Mouse (Mus musculus) inflammation-experienced regulatory T-cells, adult 6 months (primary cell): ENCODE data around the gene Sap25. TPM values are rescaled to one million over a fixed set of nuclear protein-coding genes. Genes with fewer than 3 reads are reported as not detected.
"Not testable (repeated sequence)": the region's sequence is repeated elsewhere in the genome, so short reads cannot be mapped to it uniquely, and the experiment has no call there.

Source experiments
- ATAC-seq: one replicate; pipeline ENCODE4 v1.8.0; 2017
- polyA plus RNA-seq, 3 experiments: library from polyadenylated mRNA; unstranded; fragments of 100-300 nt; shearing (Covaris generic); gene quantifications; one replicate each; pipeline ENCODE4 v1.2.1; 2017

Sap25 gene
- polyA plus RNA-seq, result 10 to 100 TPM; 18.2 to 49.8 (median 44.0) TPM

DNA sequence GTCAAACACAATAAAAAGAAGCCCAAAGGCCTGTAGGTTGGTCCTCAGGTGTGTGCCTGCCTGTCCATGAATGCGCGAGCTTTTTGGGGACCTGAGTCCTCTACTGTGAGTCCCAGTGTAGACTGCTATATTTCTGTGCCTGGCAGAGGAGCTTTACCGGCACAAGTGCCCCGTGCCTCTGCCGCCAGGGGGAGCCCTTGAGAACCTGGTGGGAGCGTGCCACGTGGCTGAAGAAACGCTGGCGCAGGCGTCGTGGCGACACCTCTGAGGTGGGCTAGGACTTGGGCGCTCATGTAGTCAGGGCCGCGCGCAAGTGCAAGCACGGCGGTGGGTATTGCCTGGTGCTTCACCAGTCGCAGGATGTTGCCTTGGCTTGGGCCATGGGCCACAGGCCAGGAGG is at the start of gene Sap25:
Gene Sap25, plus strand, starts transcription at position 281 of the 400 bp plus-strand sequence.
- ATAC-seq, result no peak

DNA sequence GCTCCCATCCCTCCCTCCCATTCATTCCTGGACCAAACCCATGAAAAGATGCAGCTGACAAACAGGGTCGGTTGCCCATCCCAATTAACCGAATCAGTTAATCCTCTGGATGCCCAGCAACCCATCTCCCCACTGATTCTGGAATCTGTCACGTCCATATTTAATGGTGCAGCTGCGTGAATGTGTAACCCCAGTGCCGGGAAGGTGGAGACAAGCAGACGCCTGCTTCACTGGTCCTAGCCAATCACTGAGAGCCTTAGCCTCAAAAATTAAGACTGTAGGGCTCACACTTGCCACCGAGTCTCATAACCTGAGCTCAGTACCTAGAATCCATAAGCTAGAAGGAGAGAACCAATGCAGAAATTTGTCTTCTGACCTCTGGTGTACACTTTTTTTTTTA is 45.2 kb upstream of the Sap25 start:
- no peak for ATAC-seq

DNA sequence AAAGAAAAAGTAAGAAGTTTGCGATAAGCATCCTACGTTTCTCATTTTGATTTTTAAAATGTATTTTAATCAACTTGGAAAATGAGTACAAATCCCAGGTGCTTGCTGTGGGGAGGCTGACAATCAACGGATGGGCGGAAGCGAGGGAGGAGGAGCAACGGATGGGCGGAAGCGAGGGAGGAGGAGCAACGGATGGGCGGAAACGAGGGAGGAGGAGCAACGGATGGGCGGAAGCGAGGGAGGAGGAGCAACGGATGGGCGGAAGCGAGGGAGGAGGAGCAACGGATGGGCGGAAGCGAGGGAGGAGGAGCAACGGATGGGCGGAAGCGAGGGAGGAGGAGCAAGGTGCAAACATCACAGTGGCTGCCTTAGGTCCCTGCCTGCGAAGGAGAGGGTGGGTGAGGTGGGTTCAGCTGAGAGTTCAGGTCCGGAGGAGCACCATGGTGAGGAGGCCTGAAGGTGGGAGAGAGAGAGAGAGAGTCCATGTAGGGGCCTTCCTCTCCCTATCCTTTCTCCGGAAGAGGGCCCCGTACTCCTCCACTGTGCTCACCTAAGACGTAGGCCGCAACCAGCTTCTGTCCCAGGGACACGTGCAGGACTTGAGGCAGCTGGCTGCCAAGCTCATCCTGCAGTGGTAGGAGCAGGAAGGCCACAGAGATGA is 44.4 kb upstream of the Sap25 start:
- no peak for ATAC-seq

DNA sequence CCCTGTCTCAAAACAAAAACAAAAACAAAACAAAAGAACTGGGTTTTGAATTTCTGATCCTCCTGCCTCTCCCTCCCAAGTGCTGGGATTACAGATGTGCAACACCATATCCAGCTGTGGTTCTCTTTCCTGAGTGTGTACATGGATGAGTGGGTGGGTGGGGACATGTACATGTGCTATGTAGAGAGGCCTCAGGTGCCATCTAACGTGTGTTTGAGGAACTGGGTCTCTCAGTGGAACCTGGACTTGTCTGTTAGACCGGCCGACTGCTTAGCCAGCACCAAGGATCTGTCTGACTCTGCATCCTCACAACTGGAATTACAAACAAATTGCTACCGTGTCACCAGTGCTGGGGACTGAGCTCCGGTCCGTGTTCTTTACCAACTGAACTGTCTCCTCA is 43.5 kb upstream of the Sap25 start:
- no peak for ATAC-seq

DNA sequence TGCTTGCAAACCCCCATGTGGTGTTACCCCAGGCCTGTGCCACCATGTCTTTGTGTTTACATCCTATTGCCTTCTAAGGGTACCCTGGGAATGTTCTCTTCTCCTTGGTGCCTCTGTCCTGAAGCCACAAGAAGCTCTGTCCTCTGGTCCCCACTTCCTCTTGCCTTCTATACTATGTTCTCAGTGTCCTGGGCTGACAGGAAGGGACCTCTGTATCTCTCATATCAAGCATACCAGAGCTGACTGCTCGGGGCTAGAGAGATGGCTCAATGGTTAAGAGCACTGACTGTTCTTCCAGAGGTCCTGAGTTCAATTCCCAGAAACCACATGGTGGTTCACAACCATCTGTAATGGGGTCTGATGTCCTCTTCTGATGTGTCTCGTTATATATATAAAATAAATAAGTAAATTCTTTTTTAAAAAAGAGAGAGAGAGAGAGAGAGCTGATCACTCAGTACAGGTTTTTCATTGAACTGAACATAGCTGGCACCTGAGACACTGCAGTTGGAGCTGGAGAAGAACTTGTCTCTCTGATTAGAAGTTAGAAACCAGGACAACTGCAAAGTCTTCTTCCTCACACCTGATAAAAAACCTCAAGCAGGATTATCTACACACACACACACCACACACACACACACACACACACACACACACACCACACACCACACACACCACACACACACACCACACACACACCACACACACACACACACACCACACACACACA is 42.9 kb upstream of the Sap25 start:
- ATAC-seq, result no peak

DNA sequence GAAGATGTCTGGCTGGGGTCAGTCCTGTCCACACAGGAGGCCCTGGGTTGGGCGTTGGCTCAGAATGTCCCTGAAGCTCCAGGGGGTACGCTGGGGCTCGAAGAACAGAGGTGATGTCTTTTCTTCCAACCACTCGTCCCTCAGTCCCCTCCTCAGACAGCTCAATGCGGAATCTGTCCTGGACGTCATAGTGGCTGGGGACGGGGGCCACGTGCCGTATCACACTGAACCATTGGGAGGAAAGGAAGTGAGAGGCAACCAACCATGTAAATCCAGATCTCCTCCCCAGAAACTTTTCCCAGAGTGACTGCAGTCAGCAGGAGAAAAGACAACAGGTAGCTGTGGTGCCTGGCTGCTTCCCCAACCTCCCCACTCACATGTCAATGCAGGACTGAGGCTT is 41.5 kb upstream of the Sap25 start:
- no peak for ATAC-seq

DNA sequence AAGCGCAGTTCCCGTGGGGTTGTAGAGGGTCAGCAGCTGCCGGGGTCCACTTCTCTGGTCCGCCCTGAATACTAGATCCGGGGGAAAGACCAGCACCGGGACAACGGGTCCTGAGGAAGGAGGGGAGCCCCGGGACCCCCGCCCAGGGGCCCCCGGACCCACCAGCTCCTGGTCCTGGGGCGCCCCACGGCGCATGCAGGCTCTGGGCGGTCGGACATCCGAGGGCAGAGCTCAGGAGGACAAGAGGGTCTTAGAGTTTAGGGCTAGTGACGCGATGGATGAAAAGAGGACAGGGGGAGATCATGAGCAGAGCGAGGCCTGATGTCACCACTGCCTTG is 40.9 kb upstream of the Sap25 start:
- no peak for ATAC-seq

DNA sequence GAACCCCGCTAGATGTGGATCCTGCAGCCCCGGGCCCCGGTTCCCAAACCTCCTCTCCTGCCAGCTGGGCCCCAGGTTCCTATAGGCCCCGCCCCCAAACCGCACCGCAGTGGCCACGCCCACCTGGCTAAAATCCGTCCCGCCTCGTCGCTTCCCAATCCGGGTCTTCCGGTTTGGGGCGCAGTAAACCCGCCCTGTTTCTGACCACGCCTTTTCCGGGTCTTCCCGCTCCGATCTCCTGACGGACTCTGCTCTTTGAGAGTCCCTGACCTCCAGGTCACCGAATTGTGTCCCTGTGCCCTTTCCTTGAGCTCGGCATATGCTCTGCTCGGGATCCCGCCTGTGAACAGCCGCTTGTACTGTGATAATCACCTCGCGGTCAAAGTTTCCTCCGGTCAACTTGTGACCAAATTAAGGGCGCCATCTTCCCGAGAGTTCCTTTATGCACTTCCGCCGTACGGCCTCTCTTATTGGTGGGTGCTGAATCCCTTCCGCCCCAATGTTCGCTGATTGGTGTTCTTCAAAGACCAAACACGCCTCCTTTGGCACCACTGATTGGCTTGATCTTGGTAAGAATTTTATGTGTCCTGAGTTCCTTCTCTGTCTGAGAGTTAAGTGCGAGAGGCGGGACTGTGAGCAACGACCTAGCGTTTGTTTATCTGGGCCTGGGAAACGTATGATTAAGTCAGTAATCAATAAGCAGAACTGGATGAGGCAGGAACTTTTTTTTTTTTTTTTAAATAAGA is 40.3 kb upstream of the Sap25 start, which contains the start of gene Mospd3:
Gene Mospd3, minus strand, starts transcription at position 440 of the 746 bp plus-strand sequence.
- peak; percentile 93 for ATAC-seq

DNA sequence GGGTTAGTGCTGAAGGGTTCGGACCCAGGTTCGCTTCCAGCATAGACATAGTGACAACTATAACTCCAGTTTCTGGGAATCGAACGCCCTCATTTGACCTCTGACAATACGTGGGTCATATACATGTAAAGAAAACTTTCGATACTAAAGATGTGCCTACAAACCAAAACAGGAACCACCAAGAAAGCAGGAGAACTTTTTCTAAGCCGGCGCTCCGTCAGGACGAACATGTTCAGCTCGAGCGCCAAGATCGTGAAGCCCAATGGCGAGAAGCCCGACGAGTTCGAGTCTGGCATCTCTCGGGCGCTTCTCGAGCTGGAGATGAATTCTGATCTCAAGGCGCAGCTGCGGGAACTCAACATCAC is 39.8 kb upstream of the Sap25 start:
- ATAC-seq, result no peak

DNA sequence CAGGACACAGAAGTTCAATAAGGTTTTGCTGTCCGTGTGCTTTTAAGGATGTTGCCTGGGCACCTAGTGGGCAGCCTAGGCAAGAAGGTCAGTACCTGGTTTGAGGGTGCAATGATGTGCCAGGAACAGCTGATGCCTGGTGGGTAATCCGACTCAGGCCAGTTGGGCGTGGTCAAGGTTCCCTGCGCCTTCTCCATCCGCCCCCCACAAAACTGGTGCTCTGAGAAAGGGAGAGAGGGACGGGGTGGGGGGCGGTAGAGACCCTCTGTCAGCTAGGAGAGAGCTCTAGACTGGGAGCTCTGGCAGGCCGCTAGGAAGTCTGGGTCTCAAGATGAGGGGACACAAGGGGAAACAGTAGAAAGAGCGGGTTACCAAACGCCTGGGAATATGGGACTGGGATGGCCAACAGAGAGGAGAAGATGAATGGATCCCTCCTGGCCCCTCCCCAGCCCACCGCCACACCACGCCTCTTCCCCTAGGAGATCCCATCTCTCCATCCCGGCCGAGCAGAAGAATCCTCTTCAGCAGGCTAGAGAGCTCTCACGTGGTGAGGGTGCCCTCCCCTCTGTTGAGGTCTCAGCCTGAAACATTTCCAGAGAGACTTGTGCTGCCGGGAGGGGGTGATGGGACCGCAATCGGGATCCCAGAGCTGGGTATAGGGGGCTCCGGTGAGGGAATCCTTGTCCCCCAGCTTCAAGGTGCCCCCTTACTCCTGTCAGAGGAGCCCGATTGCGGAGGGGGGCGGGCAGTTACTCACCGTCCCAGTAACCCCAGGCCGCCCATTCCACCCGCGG is 33.1 kb upstream of the Sap25 start:
- no peak for ATAC-seq

DNA sequence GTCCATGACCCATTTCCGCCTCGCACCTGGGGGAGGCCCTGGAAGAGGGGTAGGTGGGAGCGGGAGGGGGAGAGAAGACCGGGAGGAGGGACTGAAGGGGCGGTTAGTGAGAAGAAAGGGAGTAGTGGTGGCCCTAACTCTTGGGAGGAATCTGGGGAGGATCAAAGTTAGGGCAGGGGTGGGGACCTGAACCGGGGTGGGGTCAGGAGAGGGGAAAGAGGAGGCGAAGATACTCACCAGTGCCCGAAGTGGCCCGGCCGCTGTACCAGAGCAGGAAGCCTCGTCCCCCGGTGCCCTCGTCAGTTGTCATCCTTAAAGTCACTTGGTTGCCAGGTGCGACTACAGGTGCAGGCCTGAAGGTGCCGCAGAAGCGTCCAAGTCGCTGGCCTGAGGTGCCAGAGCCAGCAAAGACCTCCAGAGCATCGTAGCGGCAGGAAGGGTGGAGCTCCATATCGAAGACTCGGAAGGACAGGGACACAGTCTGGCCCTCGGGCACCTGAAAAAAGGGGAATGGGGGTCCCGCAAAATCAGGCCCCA is 32.4 kb upstream of the Sap25 start:
- ATAC-seq, result no peak

DNA sequence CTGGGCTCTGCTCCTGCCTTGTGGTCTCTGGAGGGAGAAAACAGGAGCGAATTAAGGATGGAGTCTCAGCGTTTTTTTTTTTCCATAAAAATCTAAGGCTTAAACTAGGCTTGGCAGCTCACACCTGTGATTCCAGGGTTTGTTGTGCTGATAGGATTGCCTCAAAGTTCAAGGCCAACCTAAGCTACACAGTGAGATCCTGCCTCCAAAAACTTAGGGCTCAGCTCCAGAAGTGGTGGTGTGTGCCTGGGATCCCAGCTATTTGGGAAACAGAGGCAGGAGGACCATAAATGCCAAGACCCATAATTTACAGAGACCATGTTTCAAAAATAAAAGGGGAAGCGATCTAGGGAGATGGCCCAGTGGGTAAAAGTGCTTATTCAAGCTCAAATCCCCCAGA is 31.8 kb upstream of the Sap25 start:
- no peak for ATAC-seq

DNA sequence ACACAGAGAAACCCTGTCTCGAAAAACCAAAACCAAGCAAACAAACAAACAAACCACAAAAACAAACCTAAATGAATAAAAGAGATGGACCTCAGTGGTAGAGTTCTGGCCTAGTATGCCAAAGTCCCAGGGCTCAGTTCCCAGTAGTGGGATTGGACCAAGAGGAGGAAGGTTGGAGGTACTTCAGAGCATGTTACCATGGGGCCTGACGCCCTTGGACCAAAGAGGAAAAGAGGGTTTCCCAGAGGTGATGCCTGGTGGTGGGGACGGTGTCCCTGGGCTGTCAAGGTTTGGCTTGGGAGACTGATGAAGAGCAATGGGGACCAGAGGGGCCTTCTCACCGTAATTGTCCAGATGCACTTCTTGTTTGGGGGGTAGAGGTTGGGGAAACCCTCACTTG is 31.1 kb upstream of the Sap25 start:
- no peak for ATAC-seq

DNA sequence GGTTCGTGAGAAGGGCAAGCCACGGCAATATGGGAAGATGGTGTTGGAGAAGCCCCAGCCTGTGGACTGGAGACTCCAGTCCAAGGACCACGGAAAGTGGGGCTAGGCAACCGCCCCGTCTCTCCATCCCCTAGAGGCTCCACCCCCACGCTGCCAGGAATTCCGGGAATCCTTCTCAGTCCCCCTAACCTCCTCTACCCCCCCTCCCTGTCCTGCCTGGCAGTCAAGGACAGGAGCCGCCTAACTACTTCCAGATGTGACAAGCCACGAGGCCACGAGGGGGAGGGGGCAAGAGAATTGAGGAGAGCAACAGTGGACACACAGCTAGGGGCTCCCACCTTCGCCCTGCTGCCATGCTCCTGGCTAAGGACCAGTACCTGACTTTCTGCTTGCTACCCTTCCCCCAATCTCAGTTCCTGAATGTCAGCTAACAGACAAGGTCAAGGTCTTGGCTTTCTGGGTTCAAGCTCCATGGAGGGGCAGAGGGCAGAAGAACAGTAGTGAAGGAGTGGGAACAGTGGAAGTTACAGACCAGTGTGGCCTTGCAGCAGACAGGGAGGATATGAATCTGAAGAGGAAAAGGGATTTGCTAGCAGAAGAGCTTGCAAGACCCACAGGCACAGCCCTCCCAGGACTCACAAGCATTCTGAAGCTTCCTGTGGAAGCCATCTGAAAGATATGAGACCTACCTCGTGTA is 30.4 kb upstream of the Sap25 start:
- no peak for ATAC-seq

DNA sequence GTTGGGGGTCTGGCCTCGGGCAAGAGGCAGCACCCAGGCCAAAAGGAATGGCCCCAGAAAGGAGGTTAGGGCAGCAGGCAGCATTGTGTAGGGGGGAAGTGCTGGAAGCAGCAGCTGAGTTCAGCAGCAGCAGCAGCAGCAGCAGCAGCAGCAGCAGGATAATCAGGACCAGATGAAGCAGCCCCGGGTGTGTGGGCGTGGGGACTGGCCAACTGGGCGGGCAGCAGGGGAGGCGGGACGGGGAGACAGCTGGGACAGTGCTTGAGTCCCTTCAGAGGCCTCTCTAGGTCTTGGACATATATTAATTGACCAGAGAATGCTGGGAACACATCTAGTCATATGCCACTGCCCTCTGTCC is 29.9 kb upstream of the Sap25 start:
- no peak for ATAC-seq

DNA sequence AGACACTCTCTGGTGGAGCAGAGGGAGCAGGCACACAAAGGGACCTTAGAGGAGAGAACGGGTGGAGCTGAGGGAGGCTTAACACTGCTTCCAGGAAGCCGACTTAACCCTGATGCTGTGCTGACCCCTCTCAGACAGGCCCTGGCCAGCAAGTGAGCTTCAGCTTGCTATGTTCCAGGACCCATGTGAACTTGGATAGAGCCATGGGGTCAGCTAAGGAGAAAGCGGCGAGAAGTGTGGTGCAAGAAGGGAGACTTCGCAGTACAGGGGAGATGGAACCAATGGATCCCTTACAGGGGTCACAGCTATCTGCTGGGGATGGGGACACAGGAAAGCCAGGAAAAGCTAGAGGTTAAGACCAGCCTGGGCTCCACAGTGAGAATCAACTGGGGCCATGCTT is 28.1 kb upstream of the Sap25 start:
- no peak for ATAC-seq

DNA sequence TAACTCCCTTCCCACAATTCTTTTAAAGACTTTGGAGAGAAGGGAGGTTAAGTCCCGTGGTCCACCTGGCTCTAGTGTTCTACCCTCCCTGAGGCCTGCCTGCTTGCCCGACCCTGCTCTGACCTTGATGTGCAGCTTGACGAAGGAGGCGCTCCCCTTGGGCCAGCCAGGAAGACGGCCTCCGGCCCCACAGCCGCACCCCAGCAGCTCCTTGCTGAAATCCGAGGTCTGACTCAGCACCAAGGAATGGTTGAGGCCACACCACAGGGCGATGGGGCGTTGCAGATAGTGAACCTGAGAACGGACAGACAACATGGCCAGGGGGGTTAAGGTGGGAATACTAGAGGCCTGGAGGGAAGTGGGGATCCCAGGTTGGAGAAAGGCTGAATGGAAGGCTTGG is 27.6 kb upstream of the Sap25 start, which contains the start of gene Pcolce:
Gene Pcolce, minus strand, starts transcription at position 235 of the 400 bp plus-strand sequence.
- ATAC-seq, result no peak

DNA sequence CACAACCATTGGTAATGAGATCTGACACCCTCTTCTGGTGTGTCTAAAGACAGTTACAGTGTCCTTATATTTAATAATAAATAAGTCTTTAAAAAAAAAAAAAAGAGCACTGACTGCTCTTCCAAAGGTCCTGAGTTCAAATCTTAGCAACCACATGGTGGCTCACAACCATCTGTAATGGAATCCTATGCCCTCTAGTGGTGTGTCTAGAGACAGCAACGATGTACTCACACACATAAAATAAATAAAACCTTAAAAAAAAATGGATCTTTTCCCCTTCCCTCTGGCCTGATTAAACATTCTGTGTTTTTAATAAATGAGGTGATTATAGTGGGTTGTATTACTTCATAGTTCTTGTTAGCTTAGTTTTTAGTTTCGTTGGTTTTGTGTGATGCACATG is 26.2 kb upstream of the Sap25 start:
- ATAC-seq, result not testable (repeated sequence)

DNA sequence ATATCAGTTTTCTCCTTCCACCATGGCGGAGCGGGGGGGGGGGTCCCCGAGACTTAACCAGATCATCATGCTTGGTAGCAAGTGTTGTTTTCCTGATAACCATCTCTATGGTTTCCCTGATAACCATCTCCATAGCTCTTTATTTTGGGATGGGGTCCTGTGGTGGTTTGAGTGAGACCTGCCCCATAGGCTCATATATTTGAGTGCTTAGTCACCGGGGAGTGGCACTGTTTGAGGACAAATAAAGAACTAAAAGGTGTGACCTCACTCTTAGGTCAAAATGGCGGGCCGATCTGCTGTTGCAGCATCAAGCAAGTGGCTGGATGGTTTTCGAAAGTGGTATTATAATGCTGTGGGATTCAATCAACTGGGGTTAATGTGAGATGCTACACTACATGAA is 25.8 kb upstream of the Sap25 start:
- ATAC-seq, result no peak

DNA sequence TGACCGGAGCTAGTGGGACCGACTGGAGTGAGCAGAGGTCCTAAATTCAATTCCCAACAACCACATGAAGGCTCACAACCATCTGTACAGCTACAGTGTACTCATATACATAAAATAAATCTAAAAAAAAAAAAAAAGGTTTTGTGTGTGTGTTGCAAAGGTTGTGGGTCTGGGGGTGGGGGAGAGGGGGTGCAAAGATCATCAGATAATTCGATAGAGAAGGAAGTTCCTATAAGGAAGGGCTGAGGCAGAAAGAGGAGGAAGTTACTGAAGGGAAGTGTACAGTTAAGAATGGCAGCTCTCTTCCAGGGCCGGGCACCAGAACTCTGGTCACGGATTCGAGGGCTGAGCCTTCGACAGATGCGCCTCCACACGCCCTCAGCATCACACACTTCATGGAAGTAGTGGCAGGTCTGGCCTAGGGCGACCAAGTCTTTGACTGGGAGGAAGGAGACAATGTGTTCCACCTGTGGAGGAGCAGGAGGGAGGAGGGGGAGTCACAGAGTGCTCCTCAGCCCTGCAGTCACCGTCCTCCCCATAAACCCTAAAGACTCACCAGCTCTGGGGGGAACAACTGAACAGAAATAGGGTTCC is 17.1 kb upstream of the Sap25 start:
- no peak for ATAC-seq

DNA sequence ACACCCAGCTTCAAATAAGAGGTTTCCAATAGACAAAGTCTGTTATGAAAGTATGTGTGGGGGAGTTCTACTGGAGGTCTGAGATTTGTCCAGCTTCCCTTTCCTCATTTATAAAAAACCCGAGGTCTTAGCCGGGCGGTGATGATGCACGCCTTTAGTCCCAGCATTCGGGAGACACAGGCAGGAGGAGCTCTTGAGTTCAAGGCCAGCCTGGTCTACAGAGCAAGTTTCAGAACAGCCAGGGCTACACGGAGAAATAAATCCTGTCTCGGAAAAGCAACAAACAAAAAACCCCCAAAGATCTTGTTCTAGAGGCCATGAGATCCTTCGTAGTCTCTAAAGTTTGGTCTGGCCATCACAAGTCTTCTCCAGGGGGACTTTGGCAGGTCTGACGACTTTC is 13.1 kb upstream of the Sap25 start:
- ATAC-seq, result no peak
